Mouse (Mus musculus): Measurements from ENCODE around the gene Myo1a. TPM values are rescaled to one million over a fixed set of nuclear protein-coding genes. Genes with fewer than 3 reads are reported as not detected.
A peak's percentile ranks its signal among the peaks of the same experiment; 100 is the strongest.

Gene Myo1a
- polyA plus RNA-seq, 1 experiment, result 0.35 TPM

- TF ChIP-seq MYOD1 (IDR thresholded peaks at IDR 0.05; ENCODE audit: control insufficient read depth in 1 of 3, insufficient read length in 2 of 3, low read depth in 2 of 3) (no peak), E2F4 (IDR thresholded peaks at IDR 0.05; ENCODE audit: insufficient read depth) (no peak), MYOG (IDR thresholded peaks at IDR 0.05; ENCODE audit: control insufficient read depth in 1 of 3, insufficient read depth in 1 of 3, insufficient read length in 2 of 3, low read depth in 2 of 3) (no peak), CEBPB (IDR thresholded peaks at IDR 0.05; ENCODE audit: insufficient read depth, poor library complexity, severe bottlenecking) (no peak), TCF12 (IDR thresholded peaks at IDR 0.05; ENCODE audit: insufficient read depth, poor library complexity, severe bottlenecking) (no peak), POLR2A (IDR thresholded peaks at IDR 0.05; ENCODE audit: insufficient read length, low read depth) (no peak)
Measured at GRCm38 (mm10) chr10:127736266-127736665, 31.3 kb downstream of the Myo1a start.

GRCm38 (mm10) chr10:127736916-127737315, 31.9 kb downstream of the Myo1a start:
- H3K79me2 ChIP-seq (ENCODE audit: control insufficient read depth, insufficient read depth), result peaks cover 19% of the 10 kb centered on the region

More at GRCm38 (mm10) chr10:127736266-127736665, 31.3 kb downstream of the Myo1a start:
- H3K4me2 ChIP-seq (ENCODE audit: low read depth), result no peak overlapping the region
- no peak overlapping the region for H3ac ChIP-seq (ENCODE audit: control insufficient read depth, insufficient read length)
- peaks cover 13% of the 10 kb centered on the region for H3K79me2 ChIP-seq (ENCODE audit: control insufficient read depth, insufficient read depth)
- no peak overlapping the region for H3K4me3 ChIP-seq
- H3K27me3 ChIP-seq (ENCODE audit: control insufficient read depth, insufficient read depth, insufficient read length), result peaks cover 15% of the 10 kb centered on the region
- no peaks in the 10 kb centered on the region for H3K36me3 ChIP-seq (ENCODE audit: control insufficient read depth, insufficient read depth)

GRCm38 (mm10) chr10:127737552-127737951, 32.6 kb downstream of the Myo1a start:
- Histone ChIP-seq H3K79me2 (ENCODE audit: control insufficient read depth, insufficient read depth) (peaks cover 19% of the 10 kb centered on the region), H3K4me2 (ENCODE audit: low read depth) (no peak overlapping the region), H3K27me3 (ENCODE audit: control insufficient read depth, insufficient read depth, insufficient read length) (peaks cover 14% of the 10 kb centered on the region), H3ac (ENCODE audit: control insufficient read depth, insufficient read length) (no peak overlapping the region), H3K36me3 (ENCODE audit: control insufficient read depth, insufficient read depth) (no peaks in the 10 kb centered on the region), H3K4me3 (no peak overlapping the region)
- TF ChIP-seq POLR2AphosphoS2 (IDR thresholded peaks at IDR 0.05; ENCODE audit: insufficient read length, low read depth) (no peak), MYOD1 (IDR thresholded peaks at IDR 0.05; ENCODE audit: control insufficient read depth in 1 of 3, insufficient read length in 2 of 3, low read depth in 2 of 3) (no peak), MAX (IDR thresholded peaks at IDR 0.05; ENCODE audit: low read depth) (no peak), TCF12 (IDR thresholded peaks at IDR 0.05; ENCODE audit: insufficient read depth, poor library complexity, severe bottlenecking) (no peak), MYOG (IDR thresholded peaks at IDR 0.05; ENCODE audit: control insufficient read depth in 1 of 3, insufficient read depth in 1 of 3, insufficient read length in 2 of 3, low read depth in 2 of 3) (no peak), TCF3 (IDR thresholded peaks at IDR 0.05; ENCODE audit: insufficient read length, low read depth) (no peak), USF1 (IDR thresholded peaks at IDR 0.05; ENCODE audit: low read depth) (no peak), CEBPB (IDR thresholded peaks at IDR 0.05; ENCODE audit: insufficient read depth, poor library complexity, severe bottlenecking) (no peak), REST (IDR thresholded peaks at IDR 0.05; ENCODE audit: insufficient read depth, insufficient read length) (no peak), E2F4 (IDR thresholded peaks at IDR 0.05; ENCODE audit: insufficient read depth) (no peak), POLR2A (IDR thresholded peaks at IDR 0.05; ENCODE audit: insufficient read length, low read depth) (no peak)

More at GRCm38 (mm10) chr10:127736916-127737315, 31.9 kb downstream of the Myo1a start:
- Histone ChIP-seq H3ac (ENCODE audit: control insufficient read depth, insufficient read length) (no peak overlapping the region), H3K36me3 (ENCODE audit: control insufficient read depth, insufficient read depth) (no peaks in the 10 kb centered on the region), H3K27me3 (ENCODE audit: control insufficient read depth, insufficient read depth, insufficient read length) (peaks cover 14% of the 10 kb centered on the region), H3K4me2 (ENCODE audit: low read depth) (no peak overlapping the region), H3K4me3 (no peak overlapping the region)
- no peak for TF ChIP-seq USF1 (IDR thresholded peaks at IDR 0.05; ENCODE audit: low read depth)

- H3ac ChIP-seq (ENCODE audit: control insufficient read depth, insufficient read length), result no peak overlapping the region
- H3K36me3 ChIP-seq (ENCODE audit: control insufficient read depth, insufficient read depth), result no peaks in the 10 kb centered on the region
- H3K79me2 ChIP-seq (ENCODE audit: control insufficient read depth, insufficient read depth), result peaks cover 25% of the 10 kb centered on the region
- peaks cover 14% of the 10 kb centered on the region for H3K27me3 ChIP-seq (ENCODE audit: control insufficient read depth, insufficient read depth, insufficient read length)
- H3K4me3 ChIP-seq, result peak overlapping the region; percentile 34
- H3K4me2 ChIP-seq (ENCODE audit: low read depth), result peak overlapping the region; percentile 72
- TF ChIP-seq POLR2AphosphoS2 (IDR thresholded peaks at IDR 0.05; ENCODE audit: insufficient read length, low read depth), result no peak
- TF ChIP-seq MYOD1 (IDR thresholded peaks at IDR 0.05; ENCODE audit: control insufficient read depth in 1 of 3, insufficient read length in 2 of 3, low read depth in 2 of 3), result no peak
Measured at GRCm38 (mm10) chr10:127738151-127738882, 33.3 kb downstream of the Myo1a start.

- Histone ChIP-seq H3K79me2 (ENCODE audit: control insufficient read depth, insufficient read depth) (peaks cover 28% of the 10 kb centered on the region), H3K4me2 (ENCODE audit: low read depth) (peak within 1 kb of the TSS; percentile 75), H3ac (ENCODE audit: control insufficient read depth, insufficient read length) (peak within 1 kb of the TSS; percentile 95), H3K4me3 (peak within 1 kb of the TSS; percentile 34), H3K36me3 (ENCODE audit: control insufficient read depth, insufficient read depth) (no peaks in the 10 kb centered on the region), H3K27me3 (ENCODE audit: control insufficient read depth, insufficient read depth, insufficient read length) (peaks cover 6% of the 10 kb centered on the region)
- TF ChIP-seq TCF3 (IDR thresholded peaks at IDR 0.05; ENCODE audit: insufficient read length, low read depth) (no peak), POLR2A (IDR thresholded peaks at IDR 0.05; ENCODE audit: insufficient read length, low read depth) (peak; percentile 81), E2F4 (IDR thresholded peaks at IDR 0.05; ENCODE audit: insufficient read depth) (no peak), POLR2AphosphoS2 (IDR thresholded peaks at IDR 0.05; ENCODE audit: insufficient read length, low read depth) (peak; percentile 18), REST (IDR thresholded peaks at IDR 0.05; ENCODE audit: insufficient read depth, insufficient read length) (no peak), USF1 (IDR thresholded peaks at IDR 0.05; ENCODE audit: low read depth) (no peak), MAX (IDR thresholded peaks at IDR 0.05; ENCODE audit: low read depth) (no peak), CEBPB (IDR thresholded peaks at IDR 0.05; ENCODE audit: insufficient read depth, poor library complexity, severe bottlenecking) (no peak)
Measured at GRCm38 (mm10) chr10:127739083-127739660, 34.2 kb downstream of the Myo1a start, which contains the start of gene Zbtb39. Gene Zbtb39 (plus strand): TSS chr10:127739538.
